Mouse (Mus musculus): ENCODE results near the gene Elp4. TPM values are rescaled to one million over a fixed set of nuclear protein-coding genes. Genes with fewer than 3 reads are reported as not detected.

The Elp4 gene
- total and polyA plus RNA-seq, 2 experiments from 2014 or later = 25.6 to 27.4 TPM

DNA sequence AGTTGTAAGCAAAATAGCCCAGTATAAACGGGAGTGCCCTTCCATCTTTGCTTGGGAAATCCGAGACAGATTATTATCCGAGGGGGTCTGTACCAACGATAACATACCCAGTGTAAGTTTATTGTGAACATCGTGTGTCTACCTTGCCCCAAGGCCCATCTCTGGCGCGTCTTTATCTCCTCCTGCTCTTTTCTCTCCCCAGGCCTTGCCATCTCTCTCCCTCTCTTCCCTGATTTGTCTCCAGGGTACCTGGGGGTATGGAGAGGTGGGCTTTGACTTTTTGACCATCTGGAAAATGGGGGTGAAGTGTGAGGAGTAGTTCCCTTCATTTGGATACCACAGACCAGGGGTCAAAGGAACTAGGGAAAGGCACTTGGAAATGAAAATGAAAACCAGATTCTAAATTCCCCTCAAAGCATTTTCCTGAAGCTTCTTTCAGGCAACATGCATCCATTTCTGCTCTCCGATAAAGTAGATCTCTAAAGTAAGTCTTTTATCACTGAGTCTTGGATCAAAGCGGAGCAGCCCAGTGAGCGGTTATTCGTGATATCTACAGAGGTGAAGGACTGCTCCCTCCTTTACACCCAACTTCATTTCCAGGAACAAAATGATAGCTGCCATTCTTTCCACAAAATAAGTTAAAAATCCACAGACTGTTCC lies 219.2 kb downstream of the Elp4 start:
- H3K27ac ChIP-seq (ENCODE audit: low read depth, low read length) = no peak overlapping the region
- H3K27me3 ChIP-seq (ENCODE audit: insufficient read depth, low read length) = peaks cover 26% of the 10 kb centered on the region
- no peak overlapping the region for H3K9ac ChIP-seq
- H3K9me3 ChIP-seq (ENCODE audit: low read length) = no peaks in the 10 kb centered on the region
- no peak for ATAC-seq
- H3K4me1 ChIP-seq (ENCODE audit: insufficient read depth) = 0 out of 2 replicates have a peak, but pooled peaks cover 5% of the 10 kb centered on the region
- H3K4me3 ChIP-seq (ENCODE audit: low read depth, low read length) = no peak overlapping the region
- H3K4me2 ChIP-seq (ENCODE audit: low read depth) = no peak overlapping the region
- H3K36me3 ChIP-seq (ENCODE audit: insufficient read depth) = no peaks in the 10 kb centered on the region
- WGBS = 60% methylated on average over 11 of the region's 11 CpGs
- DNase-seq = no peak
- no peak for TF ChIP-seq CTCF (IDR thresholded peaks at IDR 0.05; ENCODE audit: low read depth)

DNA sequence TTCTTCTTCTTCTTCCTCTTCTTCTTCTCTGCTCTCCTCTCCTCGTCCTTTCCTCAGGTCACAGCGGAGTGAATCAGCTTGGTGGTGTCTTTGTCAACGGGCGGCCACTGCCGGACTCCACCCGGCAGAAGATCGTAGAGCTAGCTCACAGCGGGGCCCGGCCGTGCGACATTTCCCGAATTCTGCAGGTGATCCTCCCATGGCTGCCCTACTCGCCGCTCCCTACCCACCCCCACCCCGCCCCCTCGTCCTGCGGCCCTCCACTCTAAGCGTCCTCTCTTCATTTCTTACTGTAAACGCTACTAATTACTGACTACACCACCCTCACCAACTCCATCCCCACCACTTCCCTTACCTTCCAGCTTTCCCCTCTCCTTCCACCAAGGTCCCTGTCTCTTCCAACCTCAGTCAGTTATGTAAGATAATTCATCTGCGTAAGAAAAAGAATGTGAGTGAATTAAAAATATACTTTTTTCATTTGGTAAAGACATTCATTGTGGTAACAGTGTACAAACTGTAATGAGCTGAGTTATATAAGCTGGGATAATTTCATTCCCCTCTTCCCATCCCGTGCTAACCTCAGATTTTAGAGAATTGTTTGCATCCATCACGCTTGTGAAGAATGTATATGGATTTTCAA lies 220.5 kb downstream of the Elp4 start:
- Histone ChIP-seq H3K4me2 (ENCODE audit: low read depth) (peak overlapping the region; percentile 23; the same call in 1 of the 2 replicates), H3K4me1 (ENCODE audit: insufficient read depth) (0 out of 2 replicates have a peak, but pooled peaks cover 5% of the 10 kb centered on the region), H3K27ac (ENCODE audit: low read depth, low read length) (no peak overlapping the region), H3K9me3 (ENCODE audit: low read length) (no peaks in the 10 kb centered on the region), H3K27me3 (ENCODE audit: insufficient read depth, low read length) (peaks cover 23% of the 10 kb centered on the region), H3K36me3 (ENCODE audit: insufficient read depth) (no peaks in the 10 kb centered on the region), H3K4me3 (ENCODE audit: low read depth, low read length) (peak overlapping the region; percentile 7; the same call in 1 of the 2 replicates), H3K9ac (no peak overlapping the region)
- no peak for ATAC-seq
- DNase-seq = peak; percentile 13
- WGBS = 29% methylated on average over 22 of the region's 22 CpGs
- TF ChIP-seq CTCF (IDR thresholded peaks at IDR 0.05; ENCODE audit: low read depth) = no peak

DNA sequence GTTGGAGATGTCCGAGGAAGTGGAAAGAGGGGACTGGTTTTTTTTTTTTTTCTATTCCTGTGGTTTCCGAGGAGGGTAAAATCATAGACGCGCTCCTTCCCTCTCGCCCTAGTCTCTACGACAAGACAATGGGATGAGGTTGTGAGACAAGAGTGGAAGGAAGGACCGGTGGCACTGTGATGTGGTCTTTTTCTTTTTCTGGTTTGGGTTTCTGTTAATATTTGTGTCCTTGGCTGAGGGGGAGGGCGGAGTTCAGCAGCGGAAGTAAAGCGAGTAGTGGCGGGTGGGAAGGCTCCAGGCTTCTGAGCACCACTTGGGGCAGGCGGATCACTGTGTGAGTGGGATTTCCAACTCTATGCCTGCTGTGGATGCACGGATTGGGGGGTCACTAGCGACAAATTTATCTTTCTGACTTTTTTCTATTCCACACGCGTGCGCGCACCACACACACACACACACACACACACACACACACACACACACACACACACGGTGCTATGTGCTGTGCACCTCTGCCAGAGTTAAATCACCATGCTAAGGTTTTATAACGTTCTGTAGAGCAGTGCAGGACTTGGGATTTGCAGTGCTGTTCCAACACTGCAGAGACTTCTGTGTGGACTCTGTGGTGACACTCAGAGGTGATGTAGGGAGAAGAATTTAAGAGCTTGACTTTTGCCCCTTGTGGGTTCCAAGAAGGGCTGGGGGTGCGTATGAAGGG lies 221.6 kb downstream of the Elp4 start:
- Histone ChIP-seq H3K27me3 (ENCODE audit: insufficient read depth, low read length) (peaks cover 25% of the 10 kb centered on the region), H3K9me3 (ENCODE audit: low read length) (no peaks in the 10 kb centered on the region), H3K27ac (ENCODE audit: low read depth, low read length) (peak overlapping the region; percentile 66), H3K9ac (peak overlapping the region; percentile 25; the same call in 1 of the 2 replicates), H3K4me2 (ENCODE audit: low read depth) (peak overlapping the region; percentile 72), H3K4me3 (ENCODE audit: low read depth, low read length) (peak overlapping the region; percentile 23), H3K4me1 (ENCODE audit: insufficient read depth) (0 out of 2 replicates have a peak, but pooled peaks cover under 1% of the 10 kb centered on the region), H3K36me3 (ENCODE audit: insufficient read depth) (no peaks in the 10 kb centered on the region)
- TF ChIP-seq CTCF (IDR thresholded peaks at IDR 0.05; ENCODE audit: low read depth) = no peak
- no peak for DNase-seq
- WGBS = 19% methylated on average over 21 of the region's 21 CpGs
- ATAC-seq = no peak

DNA sequence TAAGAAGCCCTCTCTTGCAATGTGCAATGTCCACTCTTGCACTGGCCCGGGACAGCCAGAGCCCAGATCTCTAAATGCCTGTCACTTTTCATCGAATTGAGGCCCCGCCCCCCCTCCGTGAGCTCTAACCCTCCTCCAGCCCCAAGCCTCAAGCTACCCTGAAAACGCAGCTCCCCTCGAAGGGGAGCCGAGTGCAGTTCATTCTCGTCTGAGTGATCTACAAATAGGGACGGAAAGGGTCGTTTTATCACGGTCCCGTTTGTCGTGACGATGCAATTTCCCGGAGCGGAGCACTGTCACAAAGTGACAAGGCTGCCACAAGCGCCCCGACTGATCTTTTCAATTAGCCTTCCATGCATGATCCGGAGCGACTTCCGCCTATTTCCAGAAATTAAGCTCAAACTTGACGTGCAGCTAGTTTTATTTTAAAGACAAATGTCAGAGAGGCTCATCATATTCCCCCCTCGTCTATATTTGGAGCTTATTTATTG lies 222.3 kb downstream of the Elp4 start:
- H3K9me3 ChIP-seq (ENCODE audit: low read length) = no peaks in the 10 kb centered on the region
- H3K4me3 ChIP-seq (ENCODE audit: low read depth, low read length) = peak overlapping the region; percentile 23
- ATAC-seq (peak; percentile 10; the same call in 1 of the 2 replicates), DNase-seq (peak; percentile 73)
- peak overlapping the region; percentile 28; the same call in 1 of the 2 replicates for H3K9ac ChIP-seq
- H3K4me1 ChIP-seq (ENCODE audit: insufficient read depth) = no peaks in the 10 kb centered on the region
- WGBS = 4% methylated on average over 23 of the region's 23 CpGs
- H3K27me3 ChIP-seq (ENCODE audit: insufficient read depth, low read length) = peaks cover 31% of the 10 kb centered on the region
- TF ChIP-seq CTCF (IDR thresholded peaks at IDR 0.05; ENCODE audit: low read depth) = no peak
- H3K36me3 ChIP-seq (ENCODE audit: insufficient read depth) = no peaks in the 10 kb centered on the region
- H3K27ac ChIP-seq (ENCODE audit: low read depth, low read length) = peak overlapping the region; percentile 66
- H3K4me2 ChIP-seq (ENCODE audit: low read depth) = peak overlapping the region; percentile 72

DNA sequence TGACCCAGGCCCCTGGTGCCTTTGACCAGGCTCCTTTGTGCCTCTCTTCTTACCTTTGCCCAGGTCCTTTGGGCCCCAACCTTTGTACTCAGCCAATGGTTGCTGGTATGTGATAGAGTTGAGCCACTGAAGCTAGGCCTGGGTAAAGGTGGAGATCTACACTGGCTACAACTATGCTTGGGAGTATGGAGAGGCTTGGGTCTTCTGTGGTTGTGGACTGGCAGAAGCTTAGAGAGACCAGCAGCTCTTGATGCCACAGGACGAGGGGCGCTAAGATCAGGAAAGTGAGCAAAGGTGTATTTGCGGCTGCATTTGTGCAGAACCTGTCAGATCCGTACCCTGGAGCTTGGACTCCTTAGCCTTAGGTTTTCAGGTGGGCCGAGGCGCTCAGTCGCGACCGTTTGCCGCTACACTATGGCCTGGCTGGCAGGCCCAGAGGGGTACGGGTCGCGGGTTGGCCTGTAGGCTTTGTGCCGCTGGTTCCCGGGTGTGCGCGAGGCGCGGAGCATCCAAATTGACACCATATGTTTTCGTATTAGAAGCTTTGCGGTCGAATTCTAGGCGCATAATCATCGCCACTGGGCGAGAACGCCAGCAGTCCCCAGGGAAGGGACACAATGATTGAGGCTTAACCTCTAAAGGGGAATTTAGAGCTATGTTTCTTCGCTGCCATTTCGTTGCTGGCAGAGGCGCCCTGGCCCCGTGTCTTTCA lies 223.2 kb downstream of the Elp4 start:
- Histone ChIP-seq H3K4me1 (ENCODE audit: insufficient read depth) (no peaks in the 10 kb centered on the region), H3K27me3 (ENCODE audit: insufficient read depth, low read length) (peaks cover 29% of the 10 kb centered on the region), H3K9me3 (ENCODE audit: low read length) (no peaks in the 10 kb centered on the region), H3K4me2 (ENCODE audit: low read depth) (peak overlapping the region; percentile 72), H3K9ac (no peak overlapping the region), H3K4me3 (ENCODE audit: low read depth, low read length) (peak overlapping the region; percentile 20), H3K27ac (ENCODE audit: low read depth, low read length) (peak overlapping the region; percentile 23; the same call in 1 of the 2 replicates), H3K36me3 (ENCODE audit: insufficient read depth) (no peaks in the 10 kb centered on the region)
- DNase-seq (no peak), ATAC-seq (no peak)
- WGBS = 10% methylated on average over 30 of the region's 30 CpGs
- no peak for TF ChIP-seq CTCF (IDR thresholded peaks at IDR 0.05; ENCODE audit: low read depth)
